Mouse (Mus musculus): ENCODE results near the gene Hist2h3c1. TPM values are rescaled to one million over a fixed set of nuclear protein-coding genes. Genes with fewer than 3 reads are reported as not detected.
"Not testable (repeated sequence)": the region's sequence is repeated elsewhere in the genome, so short reads cannot be mapped to it uniquely, and the experiment has no call there.

The Hist2h3c1 gene
- not detected for total RNA-seq (2021)
- long read RNA-seq, experiment 1, partial matches to known transcripts = 0 of 1 reads
- long read RNA-seq, experiment 1, other reads (novel, unspliced or antisense) = 0 of 1 reads
- long read RNA-seq, experiment 2 = 0 reads

DNA sequence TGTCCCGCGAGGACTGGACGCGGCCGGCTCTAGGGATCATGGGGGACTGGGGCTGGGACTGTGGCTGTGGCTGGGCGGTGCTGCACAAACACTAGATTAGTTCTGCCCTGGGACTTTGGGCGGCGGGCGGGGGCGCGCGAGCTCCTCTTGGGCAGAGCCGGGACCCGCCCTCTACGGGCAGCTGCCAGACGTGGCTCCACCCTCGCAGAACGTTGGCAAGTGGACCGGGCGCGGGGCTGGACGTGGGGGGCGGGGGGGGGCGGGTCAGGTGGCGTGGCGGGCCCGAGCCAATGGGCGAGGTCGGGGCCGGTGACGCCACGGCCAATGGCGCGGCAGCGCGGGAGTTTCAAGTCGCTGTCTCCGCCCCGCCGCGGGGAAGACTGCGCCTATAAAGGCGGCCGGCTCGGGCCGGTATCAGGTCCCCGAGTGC, at the start of gene Hist2h3c1:
Hist2h3c1 (plus strand) TSS at position 259 of the 430 bp plus-strand sequence.
- intact Hi-C loops (cut with DNase I; ENCODE audit: low total_unique reads) = not testable (repeated sequence)

GRCm38 (mm10) chr3:96197129-96197749, 49.2 kb upstream of the Hist2h3c1 start:
- DNase-seq = peak; percentile 87
- intact Hi-C loops (cut with DNase I; ENCODE audit: low total_unique reads) = no loop called here

More for the DNA sequence above, at the start of gene Hist2h3c1:
- DNase-seq = not testable (repeated sequence)

GRCm38 (mm10) chr3:96198181-96198580, 48.3 kb upstream of the Hist2h3c1 start:
- no peak for DNase-seq
- intact Hi-C loops (cut with DNase I; ENCODE audit: low total_unique reads) = no loop called here

- DNase-seq; intact Hi-C loops (cut with DNase I; ENCODE audit: low total_unique reads): not testable (repeated sequence)
These were observed 47.8 kb upstream of the Hist2h3c1 start for GRCm38 (mm10) chr3:96198601-96199251.

DNA sequence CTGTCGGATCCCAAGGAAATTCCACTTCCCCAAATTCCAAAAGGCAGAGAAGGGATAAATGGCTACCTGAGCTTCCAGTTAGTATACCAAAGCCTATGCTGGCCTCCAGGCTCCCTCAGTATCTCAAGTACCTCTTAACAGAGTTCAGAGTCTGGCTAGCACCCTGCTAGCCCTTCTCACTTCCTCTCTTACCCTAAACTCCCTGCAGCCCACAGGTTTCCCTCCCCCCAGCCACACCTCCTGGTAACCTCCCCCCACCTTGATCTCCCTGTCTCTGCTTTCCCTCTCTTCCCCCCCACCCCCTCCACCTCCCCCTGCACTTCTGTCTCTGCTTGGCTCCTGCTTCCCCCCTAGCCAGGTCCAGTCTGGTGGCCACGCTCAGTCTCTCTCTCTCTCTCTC, 46.8 kb upstream of the Hist2h3c1 start:
- intact Hi-C loops (cut with DNase I; ENCODE audit: low total_unique reads) = no loop called here

DNA sequence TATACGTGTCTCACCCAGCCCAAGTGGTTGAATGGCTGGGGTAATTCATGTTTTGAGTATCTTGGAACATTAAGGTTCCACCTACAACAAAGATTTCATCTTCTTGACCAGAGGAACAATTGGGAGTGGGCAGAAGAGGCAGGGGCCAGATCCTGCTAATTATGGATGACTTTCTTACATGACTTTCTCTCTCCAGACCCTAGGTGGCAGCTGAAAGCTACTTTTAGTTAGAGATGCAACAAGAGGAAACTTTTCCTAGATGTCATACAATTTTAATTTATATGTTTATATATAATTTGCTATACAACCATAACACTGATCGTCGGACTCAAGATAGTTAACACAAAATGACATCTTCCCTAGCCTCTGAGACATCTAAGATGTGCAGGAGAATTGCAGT, 38.7 kb upstream of the Hist2h3c1 start:
- DNase-seq = no peak
- intact Hi-C loops (cut with DNase I; ENCODE audit: low total_unique reads) = no loop called here

More for the DNA sequence above, 46.8 kb upstream of the Hist2h3c1 start:
- DNase-seq = no peak

DNA sequence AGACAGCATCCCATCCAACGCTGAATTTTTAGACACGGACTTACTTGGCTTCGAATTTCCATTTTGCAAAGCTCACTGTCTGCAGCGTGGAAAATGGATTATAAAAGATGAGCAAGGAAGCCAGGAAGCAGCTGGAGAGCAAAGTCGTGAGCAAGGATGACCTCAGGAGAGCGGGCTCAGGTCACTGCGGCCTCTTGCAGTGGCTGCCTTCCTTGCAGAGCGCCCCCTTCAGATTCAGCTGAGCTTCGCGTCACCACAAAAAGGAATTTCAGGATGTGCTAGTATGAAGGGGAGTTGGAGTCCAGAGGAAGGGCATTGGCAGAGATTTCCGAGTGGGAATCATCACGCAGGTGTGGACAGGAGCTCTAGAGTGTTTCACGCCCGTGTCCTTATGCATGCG, 37.2 kb upstream of the Hist2h3c1 start:
- intact Hi-C loops (cut with DNase I; ENCODE audit: low total_unique reads) = no loop called here
- DNase-seq = no peak

DNA sequence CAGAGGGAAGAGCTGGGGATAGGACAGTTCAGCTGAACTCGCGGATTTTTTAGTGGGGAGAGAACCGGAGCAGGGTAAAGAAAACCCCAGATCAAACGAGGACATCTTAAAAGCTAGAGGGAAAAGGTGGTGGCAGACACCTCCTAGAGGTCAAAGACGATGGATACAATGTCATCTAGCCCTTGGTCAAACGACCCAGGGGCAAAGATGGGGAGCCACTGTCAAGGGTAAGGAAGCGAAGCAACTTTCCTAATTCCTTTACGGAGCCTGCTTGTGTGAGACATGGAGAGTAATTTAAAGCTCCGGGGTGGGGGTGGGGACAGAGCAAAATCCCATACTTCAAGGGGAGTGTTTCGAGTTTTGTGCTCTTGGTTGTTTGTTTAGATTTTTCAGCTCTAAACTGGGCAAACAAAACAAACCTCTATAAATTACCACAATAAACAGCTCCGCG, 27.3 kb upstream of the Hist2h3c1 start:
- DNase-seq = no peak
- intact Hi-C loops (cut with DNase I; ENCODE audit: low total_unique reads) = no loop called here

GRCm38 (mm10) chr3:96219661-96220130, 26.8 kb upstream of the Hist2h3c1 start, which contains the start of the genes Bola1 and Hist2h2ab:
Gene Bola1, minus strand, starts transcription at chr3:96219709.
Gene Hist2h2ab, plus strand, starts transcription at chr3:96219865.
- intact Hi-C loops (cut with DNase I; ENCODE audit: low total_unique reads) = no loop called here
- peak; percentile 70 for DNase-seq

GRCm38 (mm10) chr3:96220131-96220764, 26.2 kb upstream of the Hist2h3c1 start:
- DNase-seq; intact Hi-C loops (cut with DNase I; ENCODE audit: low total_unique reads): not testable (repeated sequence)

DNA sequence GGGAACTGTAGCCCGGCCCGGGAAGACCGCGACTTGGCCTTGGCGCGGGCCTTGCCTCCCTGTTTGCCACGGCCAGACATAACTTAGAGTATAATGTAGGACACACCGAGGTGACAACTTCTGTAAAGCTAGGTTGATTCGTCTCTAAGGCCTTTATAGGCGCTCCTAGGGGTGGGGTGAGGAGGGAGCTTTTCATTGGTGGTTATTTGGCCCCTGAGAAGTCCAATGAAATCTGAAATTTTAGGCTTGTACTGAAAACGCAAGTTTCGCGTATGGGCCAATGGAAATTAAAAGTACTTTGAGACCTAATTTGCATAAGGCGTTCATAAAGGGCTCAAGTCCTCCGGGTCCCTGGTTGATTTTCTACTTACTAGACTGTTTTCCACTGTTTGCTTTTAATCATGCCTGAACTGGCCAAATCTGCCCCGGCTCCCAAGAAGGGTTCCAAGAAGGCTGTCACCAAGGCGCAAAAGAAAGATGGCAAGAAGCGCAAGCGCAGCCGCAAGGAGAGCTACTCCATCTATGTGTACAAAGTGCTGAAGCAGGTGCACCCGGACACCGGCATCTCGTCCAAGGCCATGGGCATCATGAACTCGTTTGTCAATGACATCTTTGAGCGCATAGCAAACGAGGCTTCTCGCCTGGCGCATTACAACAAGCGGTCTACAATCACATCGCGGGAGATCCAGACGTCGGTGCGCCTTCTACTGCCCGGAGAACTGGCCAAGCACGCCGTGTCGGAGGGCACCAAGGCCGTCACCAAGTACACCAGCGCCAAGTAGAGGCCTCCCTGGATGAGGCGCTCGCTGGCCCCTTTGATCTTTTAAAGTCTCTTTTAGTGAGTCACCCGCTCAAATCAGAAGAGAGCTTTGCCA, 25.5 kb upstream of the Hist2h3c1 start, which contains the start of the genes Hist2h2ac and Hist2h2be:
Hist2h2ac (minus strand) TSS at position 116 of the 875 bp plus-strand sequence.
Hist2h2be (plus strand) TSS at position 355 of the 875 bp plus-strand sequence.
- intact Hi-C loops (cut with DNase I; ENCODE audit: low total_unique reads) = no loop called here
- DNase-seq = peak; percentile 70

GRCm38 (mm10) chr3:96221640-96222038, 24.8 kb upstream of the Hist2h3c1 start:
- DNase-seq = no peak
- intact Hi-C loops (cut with DNase I; ENCODE audit: low total_unique reads) = no loop called here

- no peak for DNase-seq
- intact Hi-C loops (cut with DNase I; ENCODE audit: low total_unique reads) = no loop called here
These were observed 23.7 kb upstream of the Hist2h3c1 start for GRCm38 (mm10) chr3:96222774-96223173.

DNA sequence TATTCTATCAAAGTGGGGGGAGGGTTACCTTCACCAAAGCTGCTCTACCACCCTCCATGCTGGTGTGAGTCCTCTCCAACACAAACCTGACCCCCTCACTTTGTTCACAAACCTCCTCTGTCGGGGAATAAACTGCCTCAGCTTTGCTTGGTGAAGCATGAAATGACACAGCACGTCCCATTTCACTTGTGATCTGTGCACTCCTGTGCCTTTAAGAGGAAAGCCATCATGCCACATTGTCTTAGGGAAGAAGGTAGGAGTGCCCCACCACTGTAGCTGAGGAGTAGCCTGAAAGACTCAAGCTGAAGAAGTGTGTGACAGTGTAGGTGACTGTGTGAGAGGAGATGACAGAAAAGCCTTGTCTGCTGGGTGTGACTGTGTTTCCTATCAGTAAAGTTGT, 21.1 kb upstream of the Hist2h3c1 start:
- no peak for DNase-seq
- intact Hi-C loops (cut with DNase I; ENCODE audit: low total_unique reads) = no loop called here

- intact Hi-C loops (cut with DNase I; ENCODE audit: low total_unique reads) = no loop called here
- no peak for DNase-seq
These were observed 19.5 kb upstream of the Hist2h3c1 start for GRCm38 (mm10) chr3:96226695-96227648.

- no peak for DNase-seq
- intact Hi-C loops (cut with DNase I; ENCODE audit: low total_unique reads) = no loop called here
These were observed 17.7 kb upstream of the Hist2h3c1 start for GRCm38 (mm10) chr3:96228828-96229227.

GRCm38 (mm10) chr3:96230404-96230803, 16.1 kb upstream of the Hist2h3c1 start:
- intact Hi-C loops (cut with DNase I; ENCODE audit: low total_unique reads) = loop anchor here (10.0 kb wide), 1 partner anchor 156 kb away; no protein-coding TSS in a partner anchor
- no peak for DNase-seq
